Mouse (Mus musculus) liver, adult 2 months (tissue): ENCODE results near the gene B3gnt8.

Experiments
- CTCF ChIP-seq: fragments of 200-500 bp; IDR thresholded peaks from 2 replicates; pipeline ENCODE4 v1.5.1; 2011; ENCODE audit warnings: low read depth, low read length, control low read depth
- POLR2A ChIP-seq: fragments of 200-500 bp; IDR thresholded peaks from 2 replicates; pipeline ENCODE4 v1.6.1; 2011; ENCODE audit warnings: low read length, control low read depth; ENCODE audit not compliant: insufficient read depth; ENCODE audit errors: extremely low read depth

DNA sequence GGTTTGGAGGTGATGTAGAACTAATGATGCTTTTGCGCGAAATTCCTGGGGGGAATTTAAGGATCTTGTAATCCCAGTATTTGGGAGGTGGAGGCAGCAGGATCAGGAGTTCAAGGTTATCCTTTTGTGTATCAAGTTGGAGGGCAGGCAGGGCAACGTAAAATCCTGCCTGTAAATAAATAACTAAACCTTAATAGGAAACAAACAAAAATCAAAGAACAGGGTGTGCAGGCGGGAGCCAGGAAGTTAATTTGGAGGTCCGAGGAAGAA lies 6.8 kb upstream of the B3gnt8 start:
- no peak for TF ChIP-seq POLR2A
- TF ChIP-seq CTCF, result no peak
